Mouse (Mus musculus): Measurements from ENCODE around the gene Sike1. TPM values are rescaled to one million over a fixed set of nuclear protein-coding genes. Genes with fewer than 3 reads are reported as not detected.
A peak's percentile ranks its signal among the peaks of the same experiment; 100 is the strongest.

The Sike1 gene
- total RNA-seq (2022) = 10 to 100 TPM; 54.7 to 65.9 (median 59.8) TPM

DNA sequence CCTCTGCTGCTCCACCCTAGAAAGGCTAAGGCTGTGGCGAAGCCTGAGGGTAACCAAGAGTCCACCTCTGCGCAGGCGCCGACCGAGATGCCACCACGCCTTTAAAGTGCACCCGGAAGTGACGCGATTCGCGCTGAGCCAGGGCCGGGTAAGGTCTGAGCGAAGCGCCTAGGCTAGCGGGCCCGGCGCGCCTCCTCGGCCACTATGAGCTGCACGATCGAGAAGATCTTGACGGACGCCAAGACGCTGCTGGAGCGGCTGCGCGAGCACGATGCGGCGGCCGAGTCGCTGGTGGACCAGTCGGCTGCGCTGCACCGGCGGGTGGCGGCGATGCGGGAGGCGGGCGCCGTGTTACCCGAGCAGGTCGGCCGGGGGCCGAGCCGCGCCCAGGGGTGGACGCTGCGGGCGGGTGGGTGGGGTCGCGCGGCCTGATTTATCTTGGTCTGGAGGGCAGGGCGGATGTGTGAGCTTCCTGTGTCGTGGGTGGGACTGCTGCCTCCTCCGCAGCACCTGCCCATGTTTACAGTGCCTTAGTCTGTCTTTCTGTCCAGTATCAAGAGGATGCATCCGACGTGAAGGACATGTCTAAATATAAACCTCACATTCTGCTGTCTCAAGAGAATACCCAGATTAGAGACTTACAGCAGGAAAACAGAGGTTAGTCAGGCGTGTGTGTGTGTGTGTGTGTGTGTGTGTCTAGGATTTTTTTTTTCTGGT lies at the start of gene Sike1:
Sike1 (plus strand) TSS at position 104 of the 717 bp plus-strand sequence.
- peak; percentile 90 for DNase-seq (ENCODE audit: low spot score in 2 of 2)

DNA sequence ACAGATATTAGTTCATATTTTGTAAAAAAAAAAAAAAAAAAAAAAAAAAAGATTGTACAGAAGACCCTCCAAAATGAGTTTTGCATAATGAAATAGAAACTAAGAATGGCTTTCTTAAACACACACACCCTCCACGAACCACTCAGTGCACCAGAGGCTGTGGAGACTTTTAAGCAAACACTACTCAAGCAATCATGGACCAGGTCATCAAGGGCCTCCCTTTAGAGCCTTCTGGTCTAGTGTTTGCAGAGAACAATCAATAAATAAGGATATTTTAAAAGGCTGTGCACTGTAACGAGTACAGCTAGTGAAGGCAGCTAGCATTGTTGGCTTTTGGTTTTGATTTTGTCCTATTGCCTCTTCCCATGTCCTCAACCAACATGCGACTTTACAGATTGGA lies 49.2 kb upstream of the Sike1 start:
- no peak for DNase-seq (ENCODE audit: low spot score in 2 of 2)

DNA sequence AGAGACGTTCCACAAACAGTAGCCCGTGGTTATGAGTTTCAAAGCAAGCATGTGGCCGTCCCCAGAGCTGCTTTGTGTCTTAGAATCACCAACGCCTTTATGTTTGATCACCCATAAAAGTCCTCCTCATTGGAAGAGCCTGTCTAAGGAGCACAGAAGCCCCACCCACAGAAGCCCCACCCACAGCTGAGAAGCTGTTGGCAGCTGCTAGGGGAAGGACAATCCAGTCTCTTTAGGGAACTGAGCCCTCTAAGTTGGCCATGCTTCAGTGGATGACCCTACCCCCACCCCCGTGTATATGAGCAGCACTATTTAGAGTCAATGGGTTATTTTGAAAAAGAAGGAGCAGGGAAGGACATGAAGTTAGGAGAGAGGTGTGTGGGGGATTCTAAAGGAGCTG lies 48.6 kb upstream of the Sike1 start:
- no peak for DNase-seq (ENCODE audit: low spot score in 2 of 2)

GRCm38 (mm10) chr3:102954476-102954875 lies 41.0 kb upstream of the Sike1 start:
- no peak for DNase-seq (ENCODE audit: low spot score in 2 of 2)

DNA sequence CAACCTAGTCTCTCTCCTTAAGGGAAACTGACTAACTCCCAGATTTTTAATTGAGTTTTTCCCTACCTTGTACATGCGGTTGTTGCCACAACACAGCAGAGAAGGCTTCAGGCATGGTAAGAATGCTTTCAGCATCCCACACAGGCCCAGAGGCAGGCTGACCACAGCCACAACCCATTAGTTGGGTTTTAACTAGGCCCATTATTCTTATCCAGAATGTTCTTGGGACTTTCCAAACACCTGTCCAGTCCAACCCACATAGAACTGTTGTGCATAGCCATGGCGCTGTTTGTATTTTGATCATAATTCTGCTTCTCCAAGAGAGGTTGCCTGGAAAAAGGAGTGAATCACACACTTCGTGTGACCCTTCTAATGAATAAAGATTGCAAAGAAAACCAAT lies 40.4 kb upstream of the Sike1 start:
- no peak for DNase-seq (ENCODE audit: low spot score in 2 of 2)

GRCm38 (mm10) chr3:102955596-102955995 lies 39.9 kb upstream of the Sike1 start:
- DNase-seq (ENCODE audit: low spot score in 2 of 2) = no peak

- DNase-seq (ENCODE audit: low spot score in 2 of 2) = no peak
Measured at GRCm38 (mm10) chr3:102964033-102964432, 31.5 kb upstream of the Sike1 start, which contains the start of gene Nr1h5. TSS of gene Nr1h5 (minus strand) at chr3:102964133.

- DNase-seq (ENCODE audit: low spot score in 2 of 2) = no peak
Measured at GRCm38 (mm10) chr3:102970067-102970466, 25.4 kb upstream of the Sike1 start.

- DNase-seq (ENCODE audit: low spot score in 2 of 2) = no peak
Measured at GRCm38 (mm10) chr3:102970508-102970907, 25.0 kb upstream of the Sike1 start.

DNA sequence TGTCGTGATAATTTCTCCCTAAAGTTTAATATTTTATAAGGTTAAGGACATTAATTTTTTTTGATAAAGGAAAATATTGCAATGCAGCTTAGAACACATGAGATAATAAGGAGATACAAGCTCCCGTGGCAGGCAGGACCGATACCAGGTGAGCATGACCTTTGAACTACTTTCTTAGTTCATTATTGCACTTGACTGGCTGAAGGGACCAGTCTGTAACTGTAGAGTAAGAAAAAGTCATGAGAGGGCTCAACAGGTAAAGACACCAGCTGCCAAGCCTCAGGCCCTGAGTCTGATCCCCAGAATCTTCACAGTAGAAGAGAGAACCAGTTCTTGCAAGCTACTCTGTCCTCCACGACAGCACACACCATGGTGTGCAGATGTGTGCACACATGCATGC lies 18.6 kb upstream of the Sike1 start:
- DNase-seq (ENCODE audit: low spot score in 2 of 2) = no peak

DNA sequence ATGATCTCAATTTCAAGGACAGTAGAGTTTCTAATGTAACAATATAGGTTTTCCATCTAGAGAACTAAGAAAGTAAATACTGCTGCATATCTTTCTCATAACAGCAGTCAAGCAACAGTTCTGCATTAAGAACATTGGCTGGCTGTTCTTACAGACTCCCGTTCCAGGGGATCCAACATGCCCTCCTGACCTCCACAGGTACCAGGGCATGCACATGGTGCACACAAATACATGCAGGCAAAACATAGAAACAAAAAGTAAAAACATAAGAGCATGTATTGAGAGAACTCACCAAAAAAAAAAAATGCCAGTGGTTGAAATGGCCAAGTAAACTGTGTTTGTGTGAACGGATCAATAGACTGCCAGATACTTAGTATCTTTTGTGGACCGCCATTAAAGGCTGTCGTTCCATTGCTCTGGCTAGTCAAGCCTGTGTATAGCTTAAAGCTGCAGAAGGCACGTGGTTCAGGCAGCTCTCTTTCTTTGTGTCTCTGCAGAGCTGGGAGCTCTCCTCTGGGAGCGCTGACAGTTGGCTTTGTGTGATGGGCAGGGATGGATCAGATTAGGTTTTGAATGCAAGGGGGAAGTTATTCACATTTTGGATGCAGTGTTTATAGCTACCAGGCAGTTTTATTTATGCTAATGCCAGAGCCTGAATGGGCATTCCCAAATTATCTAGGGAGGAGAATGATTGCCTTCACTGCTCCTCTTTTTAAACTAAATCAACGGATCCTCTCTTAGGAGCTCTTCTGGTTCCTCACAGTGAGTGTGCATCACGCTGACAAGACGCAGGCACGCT lies 15.8 kb upstream of the Sike1 start:
- no peak for DNase-seq (ENCODE audit: low spot score in 2 of 2)

DNA sequence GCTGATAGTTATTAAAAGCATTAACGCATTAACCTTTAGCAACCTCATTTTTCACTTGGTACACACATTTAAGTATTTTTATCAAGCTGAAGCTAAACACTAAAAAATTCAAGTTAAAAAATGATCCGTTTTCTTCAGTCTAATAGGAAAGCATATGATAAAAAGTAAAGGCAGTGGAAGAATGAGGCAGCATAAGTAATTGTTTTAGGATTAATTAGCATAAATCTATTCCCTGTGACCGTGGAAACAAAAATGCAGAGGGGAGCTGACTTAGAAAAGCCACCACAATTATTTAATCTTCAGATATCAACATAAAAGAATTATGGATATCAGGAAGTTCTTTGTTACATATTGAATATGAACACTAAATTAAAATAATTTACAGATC lies 15.2 kb upstream of the Sike1 start:
- DNase-seq (ENCODE audit: low spot score in 2 of 2) = no peak

GRCm38 (mm10) chr3:102991041-102991440 lies 4.5 kb upstream of the Sike1 start:
- no peak for DNase-seq (ENCODE audit: low spot score in 2 of 2)

DNA sequence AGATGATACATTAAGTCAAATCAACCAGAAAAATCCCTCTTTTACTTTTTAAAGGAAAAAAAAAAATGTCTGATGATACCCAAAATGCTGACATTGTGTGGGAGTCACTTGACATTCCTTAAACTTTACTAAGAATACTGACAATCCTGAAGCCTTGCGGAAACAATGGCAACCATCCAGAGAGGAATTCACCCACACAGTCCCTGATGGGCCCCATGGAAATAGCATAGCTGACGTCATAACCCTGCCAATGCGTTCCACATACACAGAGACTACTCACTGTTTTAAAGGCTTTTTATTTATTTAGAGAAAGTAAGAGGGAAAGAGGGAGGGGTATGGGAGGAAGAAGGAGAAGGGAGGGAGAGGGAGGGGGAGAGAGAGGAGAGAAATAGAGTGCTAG lies 2.6 kb upstream of the Sike1 start:
- no peak for DNase-seq (ENCODE audit: low spot score in 2 of 2)

DNA sequence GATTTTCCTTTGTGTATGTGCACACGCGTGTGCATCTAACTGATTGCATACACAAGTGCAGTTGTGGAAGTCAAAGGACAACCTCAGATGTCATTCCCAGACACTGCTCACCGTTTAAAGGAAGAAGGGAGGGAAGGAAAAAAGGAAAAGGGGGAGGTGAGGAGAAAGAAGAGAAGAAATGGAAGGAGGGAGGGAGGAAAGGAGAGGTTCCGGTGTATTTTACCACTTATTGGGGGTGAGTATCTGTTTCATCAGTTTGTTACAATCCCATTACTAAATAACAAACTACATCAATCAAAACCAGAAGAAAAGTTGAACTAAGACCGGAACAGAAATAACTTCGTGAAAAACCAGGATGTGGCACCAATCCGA lies 289 bp upstream of the Sike1 start:
- no peak for DNase-seq (ENCODE audit: low spot score in 2 of 2)

GRCm38 (mm10) chr3:102997036-102997435 lies 1.5 kb downstream of the Sike1 start:
- DNase-seq (ENCODE audit: low spot score in 2 of 2) = no peak

DNA sequence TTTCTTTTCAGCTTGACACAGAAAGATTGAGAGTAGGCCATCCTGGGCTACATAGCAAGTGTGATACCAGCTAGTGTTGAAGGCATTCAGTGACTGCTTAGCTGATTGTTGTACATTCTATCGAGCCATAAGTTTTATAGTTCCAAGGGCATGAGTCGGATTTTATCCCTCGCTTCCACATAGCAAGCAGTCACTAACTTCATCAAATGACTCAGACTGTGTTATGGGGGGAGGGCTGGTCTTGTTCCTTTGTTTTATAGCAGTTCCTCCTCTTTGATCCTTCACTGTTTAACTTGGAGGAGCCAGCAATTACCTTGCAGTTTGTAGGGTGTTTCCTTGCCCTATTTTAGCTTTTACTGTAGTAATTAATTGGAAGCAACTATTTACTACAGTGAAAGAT lies 2.1 kb downstream of the Sike1 start:
- no peak for DNase-seq (ENCODE audit: low spot score in 2 of 2)

- DNase-seq (ENCODE audit: low spot score in 2 of 2) = no peak
Measured at GRCm38 (mm10) chr3:103001595-103001994, 6.1 kb downstream of the Sike1 start.

DNA sequence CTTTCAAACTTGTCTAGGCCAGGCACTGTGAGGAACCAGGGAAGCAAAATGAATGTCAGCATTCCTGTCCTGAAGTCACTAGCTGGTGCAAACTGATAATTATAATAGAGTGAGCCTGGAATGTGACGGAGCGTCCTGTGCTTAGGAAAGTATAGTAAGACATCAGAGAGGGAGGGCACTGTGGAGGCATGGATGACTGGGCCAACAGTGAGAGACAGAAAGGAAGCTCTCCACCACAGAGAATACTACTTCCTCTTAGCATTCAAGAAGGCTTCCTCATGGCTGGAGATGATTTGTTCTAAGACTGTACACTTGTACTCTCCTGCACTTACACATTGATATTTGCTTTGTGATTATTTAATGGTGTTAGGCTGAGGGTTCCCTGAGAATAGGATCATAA lies 21.8 kb downstream of the Sike1 start:
- no peak for DNase-seq (ENCODE audit: low spot score in 2 of 2)

- no peak for DNase-seq (ENCODE audit: low spot score in 2 of 2)
Measured at GRCm38 (mm10) chr3:103019462-103019861, 24.0 kb downstream of the Sike1 start.

DNA sequence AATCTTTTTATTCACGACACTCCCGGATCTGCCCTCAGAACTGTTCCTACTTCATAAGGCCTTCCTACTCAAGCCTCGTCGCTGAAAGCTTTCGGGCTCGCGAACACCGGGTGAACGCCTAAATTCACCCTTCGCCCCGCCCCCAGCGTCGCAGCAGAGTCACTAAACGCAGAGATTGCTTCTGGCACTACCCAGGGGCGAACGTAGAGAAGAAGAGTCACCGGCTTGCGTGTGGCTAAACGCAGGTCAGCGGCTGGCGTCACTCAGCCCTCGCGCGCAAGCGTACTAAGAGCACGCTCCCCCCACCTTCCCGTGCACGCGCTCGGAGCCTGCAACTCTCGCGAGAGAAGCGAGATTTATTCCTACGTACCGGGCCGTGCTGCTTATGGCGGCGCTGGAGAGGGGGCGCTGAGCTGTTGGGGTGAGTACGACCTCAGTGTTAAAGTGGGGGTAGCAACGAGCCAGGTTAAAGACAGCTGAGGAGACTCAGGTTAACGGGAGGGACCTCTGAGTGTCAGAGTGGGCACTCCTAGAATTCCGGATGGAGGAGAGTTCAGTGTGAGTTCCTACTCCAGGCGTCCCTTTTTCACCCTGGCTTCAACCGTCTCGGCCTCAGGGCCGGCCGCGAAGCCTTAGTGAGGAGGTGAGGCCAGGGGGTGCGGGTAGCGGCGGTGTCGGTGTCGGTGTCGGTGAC lies 24.9 kb downstream of the Sike1 start, which contains the start of gene Csde1:
Csde1 (plus strand) TSS at position 178 of the 694 bp plus-strand sequence.
- DNase-seq (ENCODE audit: low spot score in 2 of 2) = peak; percentile 92 to 97
